Mouse (Mus musculus): ENCODE measurements around the gene Ampd3.

DNA sequence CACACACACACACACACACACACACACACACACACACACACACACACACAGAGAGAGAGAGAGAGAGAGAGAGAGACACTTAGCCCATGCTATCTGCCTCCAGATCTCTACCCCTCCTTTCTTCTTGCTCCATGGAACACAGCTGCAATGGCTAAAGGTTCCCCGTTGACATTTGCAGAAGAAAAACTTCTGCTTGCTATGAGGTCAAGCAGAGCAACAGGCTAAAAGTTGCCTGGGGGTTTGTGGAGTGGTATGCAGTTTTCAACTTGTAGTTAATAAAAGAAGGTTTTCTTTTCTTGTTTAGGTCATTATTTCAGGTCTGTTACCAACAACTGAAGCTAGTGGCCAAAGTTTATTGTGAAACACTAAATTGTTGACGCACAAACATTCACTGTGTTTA lies 11.6 kb upstream of the Ampd3 start:
- TF ChIP-seq CEBPB (IDR thresholded peaks at IDR 0.05; ENCODE audit: low read depth): no peak
- TF ChIP-seq USF1 (IDR thresholded peaks at IDR 0.05; ENCODE audit: low read depth): no peak
- no peak for TF ChIP-seq CTCF (IDR thresholded peaks at IDR 0.05; ENCODE audit: control insufficient read depth, insufficient read depth, insufficient read length)
- no peak for TF ChIP-seq MYOG (IDR thresholded peaks at IDR 0.05; ENCODE audit: control insufficient read depth, extremely low read depth, insufficient read length)
- TF ChIP-seq MAX (IDR thresholded peaks at IDR 0.05): no peak
- no peak for TF ChIP-seq MYOD1 (IDR thresholded peaks at IDR 0.05; ENCODE audit: control insufficient read depth, insufficient read length, low read depth)
- TF ChIP-seq FOSL1 (IDR thresholded peaks at IDR 0.05; ENCODE audit: insufficient read depth, low read length, poor library complexity, severe bottlenecking): no peak

Measured in C2C12 (cell line).